Mouse (Mus musculus) liver, postnatal 0 days (tissue): ENCODE measurements around the gene Avp. TPM values are rescaled to one million over a fixed set of nuclear protein-coding genes. Genes with fewer than 3 reads are reported as not detected.

Source experiments
- ATAC-seq: fragments of 200-750 bp; cut with Nextera tagmentation; 2 replicates; pipeline ENCODE4 v1.8.0; 2017; ENCODE audit warnings: mild to moderate bottlenecking, moderate library complexity
- DNase-seq: peaks from one replicate; pipeline ENCODE4 v3.0.0-alpha.2; 2016
- H3K27ac ChIP-seq: fragments of 300-500 bp; sonication (generic); 2 replicates; pipeline ENCODE4 v1.5.1; 2014; ENCODE audit warnings: antibody characterized with exemption, moderate library complexity, mild to moderate bottlenecking, low read depth
- H3K27me3 ChIP-seq: fragments of 300-500 bp; sonication (generic); 2 replicates; pipeline ENCODE4 v1.6.1; 2014; ENCODE audit warnings: low read length, control low read depth, mixed read lengths; ENCODE audit not compliant: insufficient read depth
- H3K36me3 ChIP-seq: fragments of 300-500 bp; sonication (generic); replicated peaks from 2 replicates; pipeline ENCODE4 v1.6.1; 2014; ENCODE audit warnings: mild to moderate bottlenecking, control low read depth, low read length, moderate library complexity, mixed read lengths; ENCODE audit not compliant: insufficient read depth
- H3K4me1 ChIP-seq: fragments of 300-500 bp; sonication (generic); 2 replicates; pipeline ENCODE4 v1.6.1; 2014; ENCODE audit warnings: antibody characterized with exemption, mild to moderate bottlenecking, control low read depth; ENCODE audit not compliant: insufficient read depth
- H3K4me2 ChIP-seq: fragments of 300-500 bp; sonication (generic); 2 replicates; pipeline ENCODE4 v1.6.1; 2014; ENCODE audit warnings: low read depth, mild to moderate bottlenecking, low read length, moderate library complexity, mixed read lengths
- H3K4me3 ChIP-seq: fragments of 300-500 bp; sonication (generic); 2 replicates; pipeline ENCODE4 v1.5.1; 2014; ENCODE audit warnings: low read depth, low read length
- H3K9ac ChIP-seq: fragments of 300-500 bp; sonication (generic); replicated peaks from 2 replicates; pipeline ENCODE4 v1.6.1; 2014; ENCODE audit warnings: mild to moderate bottlenecking, moderate library complexity
- H3K9me3 ChIP-seq: fragments of 300-500 bp; sonication (generic); 2 replicates; pipeline ENCODE4 v1.6.1; 2016; ENCODE audit warnings: mild to moderate bottlenecking, control low read depth, low read length, mixed read lengths
- CTCF ChIP-seq: sonication (generic); IDR thresholded peaks from 2 replicates; pipeline ENCODE4 v1.5.1; 2016; ENCODE audit warnings: antibody characterized with exemption, low read depth
- EP300 ChIP-seq: IDR thresholded peaks from 2 replicates; pipeline ENCODE4 v1.6.1; 2016; ENCODE audit warnings: antibody characterized with exemption, low read depth, mild to moderate bottlenecking
- WGBS: fragments of 180-500 bp; shearing (Covaris S2); extraction: QIAGEN DNeasy Blood & Tissue Kit; methylation state at CpG from one replicate; pipeline ENCODE4 v1.1.7; 2014; ENCODE audit not compliant: insufficient replicate concordance; 5-methylcytosine and 5-hydroxymethylcytosine counted together
- polyA plus RNA-seq: library from polyadenylated mRNA; unstranded; fragments of >200 nt; fragmentation: Nextera tagmentation; extraction: Ambion mirVana; gene quantifications from 2 replicates; pipeline ENCODE4 v1.2.1, GENCODE M21; 2015

Avp gene
- polyA plus RNA-seq, 1 experiment from 2014 or later: not detected

DNA sequence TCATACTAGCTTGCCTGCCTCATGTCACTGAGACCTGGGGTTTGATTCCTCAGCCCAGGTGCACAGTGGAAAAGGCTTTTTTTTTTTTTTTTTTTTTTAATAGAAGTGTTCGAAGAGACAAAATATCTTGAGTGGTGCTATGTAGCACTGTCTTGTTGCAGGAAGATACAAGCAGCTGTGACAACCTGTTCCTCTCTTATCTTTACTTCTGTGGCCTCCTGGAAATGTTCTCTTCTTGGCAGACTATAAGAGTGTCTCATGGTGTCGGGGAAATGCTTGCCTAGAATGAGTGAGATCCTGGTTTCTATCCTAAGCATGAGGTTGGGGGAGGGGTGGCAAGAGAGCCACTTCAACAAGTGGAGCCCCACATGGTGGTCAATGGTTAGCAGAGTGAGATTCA, 6.0 kb upstream of the Avp start:
- DNase-seq: no peak
- Histone ChIP-seq H3K4me3 (no peak overlapping the region), H3K4me1 (no peaks in the 10 kb centered on the region), H3K36me3 (0 out of 2 replicates have a peak, but pooled peaks cover 8% of the 10 kb centered on the region), H3K9me3 (no peaks in the 10 kb centered on the region), H3K9ac (no peak overlapping the region), H3K27ac (no peak overlapping the region), H3K4me2 (no peak overlapping the region), H3K27me3 (no peaks in the 10 kb centered on the region)
- ATAC-seq: no peak
- no peak for TF ChIP-seq CTCF
- no peak for TF ChIP-seq EP300
- WGBS: 32% methylated on average over 2 of the region's 2 CpGs

DNA sequence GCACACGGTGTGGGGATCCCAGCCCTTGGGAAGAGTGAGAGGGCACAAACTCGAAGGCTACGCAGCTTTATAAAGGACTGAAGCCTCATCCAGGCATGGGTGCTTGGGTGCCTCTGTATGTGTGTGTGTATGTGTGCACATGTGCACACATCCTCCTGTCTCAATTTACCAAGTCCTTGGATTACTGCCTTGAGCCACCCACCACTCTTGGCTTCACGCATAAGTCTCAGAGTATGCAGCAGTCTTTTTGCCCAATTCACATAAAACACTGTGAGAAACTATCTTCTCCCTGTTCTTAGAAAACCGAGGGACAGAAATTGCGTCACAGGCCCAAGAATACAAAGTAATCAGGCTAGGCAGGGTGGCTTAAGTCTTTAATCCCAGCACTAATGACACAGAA, 3.7 kb upstream of the Avp start:
- Histone ChIP-seq H3K4me1 (no peaks in the 10 kb centered on the region), H3K9ac (no peak overlapping the region), H3K9me3 (no peaks in the 10 kb centered on the region), H3K27ac (no peak overlapping the region), H3K27me3 (peaks cover 22% of the 10 kb centered on the region), H3K36me3 (0 out of 2 replicates have a peak, but pooled peaks cover 5% of the 10 kb centered on the region), H3K4me2 (no peak overlapping the region), H3K4me3 (no peak overlapping the region)
- WGBS: 66% methylated on average over 6 of the region's 6 CpGs
- DNase-seq (no peak), ATAC-seq (no peak)
- no peak for TF ChIP-seq EP300
- no peak for TF ChIP-seq CTCF

DNA sequence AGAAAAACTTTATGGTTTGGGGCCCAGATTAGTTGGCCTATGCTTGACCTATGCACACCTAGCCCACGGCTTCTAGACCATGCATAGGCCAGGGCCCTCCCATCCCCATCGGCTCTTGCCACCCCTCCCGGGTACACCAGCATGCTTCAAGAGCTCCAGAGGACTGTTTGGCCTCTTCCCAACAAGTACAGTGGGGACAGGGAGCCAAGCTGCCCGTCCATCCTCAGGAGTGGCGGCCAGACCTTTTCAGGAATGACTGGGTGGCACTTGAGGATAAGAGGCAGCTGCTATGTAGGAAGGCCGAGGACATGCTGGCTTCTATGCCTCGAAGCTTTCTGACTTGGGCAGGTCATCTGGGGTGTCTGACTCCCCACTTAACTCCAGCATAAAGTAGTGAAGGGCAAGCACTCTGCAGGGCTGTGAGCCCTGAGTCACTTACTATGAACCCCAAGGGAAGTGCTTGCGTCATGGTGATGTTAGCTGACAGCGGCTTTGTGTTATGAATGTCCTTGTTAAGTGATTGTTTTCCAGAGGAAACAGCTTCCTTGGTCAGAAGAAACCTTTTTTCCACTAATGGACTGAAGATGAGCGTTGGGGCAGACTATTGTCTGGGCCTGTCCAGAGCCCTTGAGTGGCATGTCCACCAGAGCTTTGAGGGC, 1.7 kb upstream of the Avp start:
- Histone ChIP-seq H3K27ac (no peak overlapping the region), H3K36me3 (no peaks in the 10 kb centered on the region), H3K9ac (no peak overlapping the region), H3K4me2 (no peak overlapping the region), H3K4me1 (peaks cover 7% of the 10 kb centered on the region; the same call in 1 of the 2 replicates), H3K4me3 (no peak overlapping the region), H3K9me3 (no peaks in the 10 kb centered on the region), H3K27me3 (peaks cover 42% of the 10 kb centered on the region)
- no peak for DNase-seq
- no peak for TF ChIP-seq CTCF
- WGBS: 76% methylated on average over 10 of the region's 10 CpGs
- no peak for ATAC-seq

DNA sequence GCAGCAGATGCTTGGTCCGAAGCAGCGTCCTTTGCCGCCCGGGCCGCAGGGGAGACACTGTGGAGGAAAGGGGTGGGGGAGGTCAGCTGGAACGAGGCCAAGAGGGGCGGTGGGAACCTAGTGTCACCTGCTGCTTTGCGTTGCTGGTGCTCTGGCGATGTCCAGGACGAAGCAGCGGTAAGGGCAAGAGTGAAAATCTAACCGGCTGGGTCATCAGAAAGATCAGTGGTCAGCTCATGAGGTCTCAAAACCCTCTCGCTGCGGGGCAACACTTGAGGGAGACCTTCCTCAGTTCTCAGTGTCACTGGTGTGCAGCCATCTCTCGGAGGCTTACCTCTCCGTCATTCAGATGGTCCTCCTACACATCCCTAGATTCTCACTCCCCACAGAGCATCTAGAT, 1.2 kb downstream of the Avp start:
- TF ChIP-seq CTCF (no peak), EP300 (no peak)
- Histone ChIP-seq H3K4me1 (peaks cover 11% of the 10 kb centered on the region; the same call in 1 of the 2 replicates), H3K9ac (no peak overlapping the region), H3K36me3 (no peaks in the 10 kb centered on the region), H3K27me3 (peaks cover 68% of the 10 kb centered on the region), H3K4me2 (peak overlapping the region; percentile 26), H3K27ac (no peak overlapping the region), H3K4me3 (peak overlapping the region; percentile 19; the same call in 1 of the 2 replicates), H3K9me3 (no peaks in the 10 kb centered on the region)
- no peak for ATAC-seq
- no peak for DNase-seq
- 11% methylated on average over 11 of the region's 16 CpGs for WGBS

DNA sequence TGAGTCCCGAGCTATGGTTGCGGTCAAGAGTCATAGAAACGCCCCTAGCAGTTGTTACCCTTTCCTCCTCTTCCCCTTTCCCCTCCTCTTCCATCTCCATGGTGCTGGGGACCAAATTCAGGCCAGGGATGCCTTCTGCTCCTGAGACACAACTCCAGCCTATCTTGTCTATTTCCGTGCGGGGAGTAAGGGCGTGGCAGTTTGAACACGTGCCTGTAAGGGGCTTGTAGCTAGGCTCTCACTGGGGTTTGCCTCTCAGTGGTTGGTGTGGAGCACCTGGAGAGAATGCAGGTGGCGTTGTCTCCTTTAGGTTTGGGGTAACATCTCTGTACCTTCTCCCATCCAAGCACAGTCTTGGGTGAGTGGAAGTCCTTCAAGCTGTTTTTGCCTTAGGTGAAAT, 2.6 kb downstream of the Avp start:
- Histone ChIP-seq H3K4me3 (no peak overlapping the region), H3K4me1 (peaks cover 11% of the 10 kb centered on the region; the same call in 1 of the 2 replicates), H3K27ac (no peak overlapping the region), H3K9ac (no peak overlapping the region), H3K27me3 (peaks cover 78% of the 10 kb centered on the region), H3K9me3 (no peaks in the 10 kb centered on the region), H3K4me2 (no peak overlapping the region), H3K36me3 (no peaks in the 10 kb centered on the region)
- DNase-seq: no peak
- TF ChIP-seq CTCF: no peak
- no peak for TF ChIP-seq EP300
- no peak for ATAC-seq
- 8% methylated on average over 8 of the region's 8 CpGs for WGBS

DNA sequence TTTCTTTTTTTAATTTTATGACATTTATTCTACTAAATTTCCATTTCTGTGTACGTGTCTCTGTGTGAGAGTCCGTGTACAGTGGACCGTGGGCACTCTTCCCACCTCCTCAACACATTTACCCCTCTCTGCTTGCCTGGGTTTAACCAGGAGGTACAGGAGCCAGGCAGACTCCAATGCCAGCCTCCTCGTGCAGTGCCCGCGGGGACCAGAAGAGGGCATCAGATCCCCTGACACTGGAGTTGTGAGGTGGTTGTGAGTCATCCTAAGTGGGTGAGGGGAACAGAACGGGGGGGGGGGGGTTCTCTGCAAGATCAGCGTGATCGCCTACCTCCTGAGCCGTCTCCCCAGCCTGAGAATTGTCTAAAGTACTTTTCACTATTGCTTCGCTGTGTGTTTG, 4.2 kb downstream of the Avp start:
- no peak overlapping the region for H3K9ac ChIP-seq
- no peaks in the 10 kb centered on the region for H3K9me3 ChIP-seq
- H3K27me3 ChIP-seq: peaks cover 78% of the 10 kb centered on the region
- H3K36me3 ChIP-seq: no peaks in the 10 kb centered on the region
- no peak overlapping the region for H3K4me3 ChIP-seq
- H3K4me2 ChIP-seq: 0 out of 2 replicates have a peak overlapping the region, but pooled peaks have one; percentile 27
- peak; percentile 70 for TF ChIP-seq CTCF
- no peak for TF ChIP-seq EP300
- H3K27ac ChIP-seq: no peak overlapping the region
- H3K4me1 ChIP-seq: peaks cover 11% of the 10 kb centered on the region; the same call in 1 of the 2 replicates
- 14% methylated on average over 11 of the region's 11 CpGs for WGBS
- ATAC-seq (peak; percentile 81), DNase-seq (peak; percentile 78)
